Mouse (Mus musculus): ENCODE results near the gene Elmod3. TPM values are rescaled to one million over a fixed set of nuclear protein-coding genes. Genes with fewer than 3 reads are reported as not detected.

The Elmod3 gene
- total and polyA plus RNA-seq, 3 experiments: 4.2 to 9.0 (median 7.1) TPM

DNA sequence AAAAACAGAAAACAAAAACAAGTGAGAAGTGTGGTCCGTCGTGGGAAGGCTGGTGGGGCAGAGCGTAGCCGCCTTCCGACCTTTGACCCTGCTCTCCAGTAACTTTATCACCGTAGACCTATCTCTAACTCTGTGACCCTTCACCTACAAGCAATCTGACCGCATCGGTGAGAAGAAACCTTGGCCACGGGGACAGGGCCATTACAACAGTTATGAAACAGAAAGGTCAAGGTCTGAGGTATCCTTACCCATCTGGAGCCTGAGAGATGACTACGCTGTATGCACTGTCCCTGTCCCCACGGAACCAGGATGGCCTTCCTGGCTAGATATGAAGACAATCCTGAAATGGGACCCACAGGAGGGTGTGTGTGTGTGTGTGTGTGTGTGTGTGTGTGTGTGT, 14.1 kb downstream of the Elmod3 start:
- H3K9ac ChIP-seq (ENCODE audit: insufficient read depth, low read depth): no peak overlapping the region
- H3K4me3 ChIP-seq (replicated peaks in 1 of 3; ENCODE audit: low read depth in 2 of 3, low read length in 2 of 3, poor library complexity in 1 of 3): no peak overlapping the region
- H3K27me3 ChIP-seq (replicated peaks): no peaks in the 10 kb centered on the region
- H3K4me2 ChIP-seq (ENCODE audit: insufficient read depth, low read depth, poor library complexity, severe bottlenecking): no peak overlapping the region
- H3K27ac ChIP-seq (ENCODE audit: insufficient read depth, low read depth): no peak overlapping the region
- dilution Hi-C loops (cut with MboI; ENCODE audit: extremely low pct_ligation_motif_present, extremely low pct_unique_long_range_greater_than_20kb, low sequenced_read_pairs) (no loop called here), in situ Hi-C loops (cut with MboI; ENCODE audit: low pct_ligation_motif_present, low pct_unique_long_range_greater_than_20kb, low sequenced_read_pairs) (no loop called here)
- DNase-seq (ENCODE audit: extremely low read depth): no peak
- TF ChIP-seq GABPA (IDR thresholded peaks at IDR 0.05; ENCODE audit: insufficient replicate concordance, low read depth, low read length) (no peak), JUN (IDR thresholded peaks at IDR 0.05; ENCODE audit: insufficient read depth, low read depth, low read length) (no peak), ELF1 (IDR thresholded peaks at IDR 0.05; ENCODE audit: low read depth, low read length) (no peak), HCFC1 (IDR thresholded peaks at IDR 0.05; ENCODE audit: low read depth, low read length) (no peak), CHD2 (IDR thresholded peaks at IDR 0.05; ENCODE audit: low read length) (no peak), POLR2AphosphoS2 (IDR thresholded peaks at IDR 0.05; ENCODE audit: low read depth, low read length) (no peak), NRF1 (IDR thresholded peaks at IDR 0.05; ENCODE audit: low read depth, low read length) (no peak), RCOR1 (conservative IDR thresholded peaks at IDR 0.05; ENCODE audit: low read depth, low read length) (no peak)
- no peaks in the 10 kb centered on the region for H3K9me3 ChIP-seq (replicated peaks; ENCODE audit: low read length)
- H3K4me1 ChIP-seq (ENCODE audit: control insufficient read depth in 1 of 2, insufficient read depth in 2 of 2): peaks cover 0 to 22% of the 10 kb centered on the region in 2 experiments; a peak in 2 of 4 replicates
- H3K79me2 ChIP-seq (replicated peaks; ENCODE audit: control insufficient read depth, extremely low read depth, insufficient read depth, poor library complexity, severe bottlenecking): no peaks in the 10 kb centered on the region
- H3K36me3 ChIP-seq (replicated peaks in 1 of 2; ENCODE audit: control insufficient read depth in 1 of 2, insufficient read depth in 1 of 2, low read length in 1 of 2): peaks cover 14 to 53% of the 10 kb centered on the region in 2 experiments

DNA sequence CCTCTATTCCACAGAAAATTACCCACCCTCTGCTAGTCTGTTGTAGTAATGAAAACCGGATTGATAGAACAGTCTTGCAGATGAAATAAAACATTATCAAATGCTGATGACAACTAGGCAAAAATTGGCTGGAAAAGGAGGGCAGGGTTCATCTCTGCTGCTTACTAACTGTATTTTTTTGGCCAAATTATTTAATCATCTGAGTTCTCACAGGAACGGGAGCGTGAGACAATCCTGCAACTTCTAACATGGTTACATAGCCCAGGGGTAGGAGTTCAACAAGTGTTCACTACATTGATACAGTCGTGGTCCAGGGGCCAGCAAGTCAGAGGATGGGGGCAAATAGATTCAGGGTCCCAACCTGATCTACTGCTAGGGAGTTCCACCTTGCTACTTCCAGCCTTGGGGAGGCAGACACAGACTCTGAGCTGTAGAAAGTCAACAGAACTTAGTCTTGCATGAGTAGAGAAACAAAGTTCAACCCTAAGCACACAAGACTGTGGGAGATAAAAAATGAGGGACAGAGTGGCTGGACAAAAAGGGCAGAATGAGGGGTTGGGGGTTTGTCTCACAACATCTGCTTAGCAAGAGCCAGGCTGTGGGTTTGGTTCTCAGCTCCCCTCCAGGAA, 14.9 kb downstream of the Elmod3 start:
- H3K4me1 ChIP-seq (ENCODE audit: control insufficient read depth in 1 of 2, insufficient read depth in 2 of 2): peaks cover 0 to 20% of the 10 kb centered on the region in 2 experiments; a peak in 2 of 4 replicates
- no peaks in the 10 kb centered on the region for H3K79me2 ChIP-seq (replicated peaks; ENCODE audit: control insufficient read depth, extremely low read depth, insufficient read depth, poor library complexity, severe bottlenecking)
- no peak for DNase-seq (ENCODE audit: extremely low read depth)
- no peak for TF ChIP-seq ETS1 (conservative IDR thresholded peaks at IDR 0.05; ENCODE audit: low read depth, low read length)
- no peak for TF ChIP-seq NELFE (IDR thresholded peaks at IDR 0.05; ENCODE audit: low read depth, low read length)
- no peak for TF ChIP-seq IRF4 (IDR thresholded peaks at IDR 0.05; ENCODE audit: low read depth, low read length)
- TF ChIP-seq TBP (conservative IDR thresholded peaks at IDR 0.05; ENCODE audit: low read depth, low read length): no peak
- no peak for TF ChIP-seq BHLHE40 (IDR thresholded peaks at IDR 0.05; ENCODE audit: low read depth, low read length)
- no peak for TF ChIP-seq GABPA (IDR thresholded peaks at IDR 0.05; ENCODE audit: insufficient replicate concordance, low read depth, low read length)
- TF ChIP-seq CHD2 (IDR thresholded peaks at IDR 0.05; ENCODE audit: low read length): no peak
- no peak overlapping the region for H3K27ac ChIP-seq (ENCODE audit: insufficient read depth, low read depth)
- no peak overlapping the region for H3K4me2 ChIP-seq (ENCODE audit: insufficient read depth, low read depth, poor library complexity, severe bottlenecking)
- H3K9ac ChIP-seq (ENCODE audit: insufficient read depth, low read depth): no peak overlapping the region
- H3K27me3 ChIP-seq (replicated peaks): no peaks in the 10 kb centered on the region
- H3K9me3 ChIP-seq (replicated peaks; ENCODE audit: low read length): no peaks in the 10 kb centered on the region
- no peak overlapping the region for H3K4me3 ChIP-seq (replicated peaks in 1 of 3; ENCODE audit: low read depth in 2 of 3, low read length in 2 of 3, poor library complexity in 1 of 3)
- peaks cover 14 to 60% of the 10 kb centered on the region in 2 experiments for H3K36me3 ChIP-seq (replicated peaks in 1 of 2; ENCODE audit: control insufficient read depth in 1 of 2, insufficient read depth in 1 of 2, low read length in 1 of 2)
- in situ Hi-C loops (cut with MboI; ENCODE audit: low pct_ligation_motif_present, low pct_unique_long_range_greater_than_20kb, low sequenced_read_pairs) (no loop called here), dilution Hi-C loops (cut with MboI; ENCODE audit: extremely low pct_ligation_motif_present, extremely low pct_unique_long_range_greater_than_20kb, low sequenced_read_pairs) (no loop called here)
